Mouse (Mus musculus) neural tube, embryonic 12.5 days (tissue): ENCODE data around the gene Zfp36. TPM values are rescaled to one million over a fixed set of nuclear protein-coding genes. Genes with fewer than 3 reads are reported as not detected.

Experiments
- ATAC-seq: fragments of 200-750 bp; cut with Nextera tagmentation; 2 replicates; pipeline ENCODE4 v1.8.0; 2017; ENCODE audit warnings: low read depth, mild to moderate bottlenecking, moderate TSS enrichment, moderate library complexity; ENCODE audit not compliant: low FRiP score
- H3K27ac ChIP-seq: fragments of 300-500 bp; sonication (generic); 2 replicates; pipeline ENCODE4 v1.5.1; 2016
- H3K27me3 ChIP-seq: fragments of 300-500 bp; sonication (generic); replicated peaks from 2 replicates; pipeline ENCODE4 v1.6.1; 2016; ENCODE audit warnings: mild to moderate bottlenecking
- H3K36me3 ChIP-seq: fragments of 300-500 bp; sonication (generic); 2 replicates; pipeline ENCODE4 v1.6.1; 2016; ENCODE audit warnings: mild to moderate bottlenecking
- H3K4me1 ChIP-seq: fragments of 300-500 bp; sonication (generic); 2 replicates; pipeline ENCODE4 v1.6.1; 2016
- H3K4me2 ChIP-seq: fragments of 300-500 bp; sonication (generic); replicated peaks from 2 replicates; pipeline ENCODE4 v1.6.1; 2016; ENCODE audit warnings: mild to moderate bottlenecking
- H3K4me3 ChIP-seq: fragments of 300-500 bp; sonication (generic); 2 replicates; pipeline ENCODE4 v1.5.1; 2016
- H3K9ac ChIP-seq: fragments of 300-500 bp; sonication (generic); 2 replicates; pipeline ENCODE4 v1.6.1; 2016; ENCODE audit warnings: mild to moderate bottlenecking
- H3K9me3 ChIP-seq: fragments of 300-500 bp; sonication (generic); 2 replicates; pipeline ENCODE4 v1.6.1; 2016; ENCODE audit warnings: mild to moderate bottlenecking
- WGBS: fragments of 180-500 bp; shearing (Covaris S2); methylation state at CpG from one replicate; pipeline ENCODE4 v1.1.7; 2016; 5-methylcytosine and 5-hydroxymethylcytosine counted together
- polyA plus RNA-seq: library from polyadenylated mRNA; unstranded; fragments of >200 nt; fragmentation: Nextera tagmentation; extraction: Ambion mirVana; gene quantifications from 2 replicates; pipeline ENCODE4 v1.2.1, GENCODE M21; 2016

Gene Zfp36
- polyA plus RNA-seq, 1 experiment from 2014 or later, result 5.6 TPM

DNA sequence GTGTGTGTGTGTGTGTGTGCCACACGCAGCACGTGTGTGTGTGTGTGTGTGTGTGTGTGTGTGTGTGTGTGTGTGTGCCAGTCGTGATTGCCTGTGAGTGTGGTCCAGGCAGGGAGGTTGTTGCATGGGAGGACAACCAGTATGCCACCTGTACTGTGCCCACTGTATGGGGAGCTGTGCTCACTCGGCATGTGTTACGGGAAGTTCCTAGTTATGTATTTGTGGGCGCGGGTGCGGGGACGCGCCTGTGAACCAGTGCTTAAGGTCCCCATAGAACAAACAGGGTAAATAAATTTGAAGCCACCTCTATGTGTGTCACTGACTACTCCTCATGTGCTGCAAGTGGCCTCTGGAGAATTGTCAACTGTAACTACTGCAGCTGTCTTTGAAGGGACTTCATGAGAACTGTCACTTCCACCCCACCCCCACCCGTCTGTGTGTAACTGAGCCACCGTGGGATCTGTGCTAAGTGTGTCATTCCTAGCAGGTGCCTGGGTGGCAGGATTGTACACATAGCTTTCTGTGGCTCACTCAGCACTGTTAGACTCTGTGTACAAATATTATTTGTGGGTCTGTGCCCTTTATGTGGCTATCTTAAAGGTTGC is 2.4 kb upstream of the Zfp36 start:
- Histone ChIP-seq H3K27ac (0 out of 2 replicates have a peak overlapping the region, but pooled peaks have one; percentile 23), H3K4me3 (no peak overlapping the region), H3K9ac (0 out of 2 replicates have a peak overlapping the region, but pooled peaks have one; percentile 40), H3K4me1 (peaks cover 40% of the 10 kb centered on the region), H3K27me3 (peaks cover 5% of the 10 kb centered on the region; the same call in 1 of the 2 replicates), H3K36me3 (peaks cover 13% of the 10 kb centered on the region), H3K4me2 (peak overlapping the region; percentile 56), H3K9me3 (no peaks in the 10 kb centered on the region)
- ATAC-seq, result no peak
- WGBS, result 67% methylated on average over 11 of the region's 12 CpGs

DNA sequence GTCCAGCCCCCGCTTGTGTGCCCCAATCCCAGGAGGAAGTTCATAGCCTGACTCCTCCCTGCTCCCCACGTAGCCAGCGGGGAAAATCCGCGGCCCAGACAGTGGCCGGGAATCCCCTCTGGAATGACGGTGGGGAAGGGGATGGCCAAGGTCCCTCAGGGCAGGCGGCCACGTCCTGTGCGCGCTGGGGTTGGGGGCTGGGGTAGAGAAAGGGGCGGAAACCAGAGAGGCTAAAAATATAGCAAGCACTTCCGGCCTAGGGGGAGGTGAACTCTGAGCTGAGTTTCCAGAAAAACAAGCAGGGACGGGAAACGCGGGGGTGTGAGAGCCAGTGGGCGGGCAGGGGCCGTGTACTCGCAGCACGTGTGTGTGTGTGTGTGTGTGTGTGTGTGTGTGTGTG is 1.9 kb upstream of the Zfp36 start:
- H3K27ac ChIP-seq, result 0 out of 2 replicates have a peak overlapping the region, but pooled peaks have one; percentile 23
- peaks cover 42% of the 10 kb centered on the region for H3K4me1 ChIP-seq
- ATAC-seq, result no peak
- peaks cover 7% of the 10 kb centered on the region; the same call in 1 of the 2 replicates for H3K27me3 ChIP-seq
- no peaks in the 10 kb centered on the region for H3K9me3 ChIP-seq
- H3K9ac ChIP-seq, result peak overlapping the region; percentile 40
- WGBS, result 12% methylated on average over 20 of the region's 20 CpGs
- H3K4me2 ChIP-seq, result peak overlapping the region; percentile 56
- H3K4me3 ChIP-seq, result peak overlapping the region; percentile 18
- H3K36me3 ChIP-seq, result peaks cover 11% of the 10 kb centered on the region

DNA sequence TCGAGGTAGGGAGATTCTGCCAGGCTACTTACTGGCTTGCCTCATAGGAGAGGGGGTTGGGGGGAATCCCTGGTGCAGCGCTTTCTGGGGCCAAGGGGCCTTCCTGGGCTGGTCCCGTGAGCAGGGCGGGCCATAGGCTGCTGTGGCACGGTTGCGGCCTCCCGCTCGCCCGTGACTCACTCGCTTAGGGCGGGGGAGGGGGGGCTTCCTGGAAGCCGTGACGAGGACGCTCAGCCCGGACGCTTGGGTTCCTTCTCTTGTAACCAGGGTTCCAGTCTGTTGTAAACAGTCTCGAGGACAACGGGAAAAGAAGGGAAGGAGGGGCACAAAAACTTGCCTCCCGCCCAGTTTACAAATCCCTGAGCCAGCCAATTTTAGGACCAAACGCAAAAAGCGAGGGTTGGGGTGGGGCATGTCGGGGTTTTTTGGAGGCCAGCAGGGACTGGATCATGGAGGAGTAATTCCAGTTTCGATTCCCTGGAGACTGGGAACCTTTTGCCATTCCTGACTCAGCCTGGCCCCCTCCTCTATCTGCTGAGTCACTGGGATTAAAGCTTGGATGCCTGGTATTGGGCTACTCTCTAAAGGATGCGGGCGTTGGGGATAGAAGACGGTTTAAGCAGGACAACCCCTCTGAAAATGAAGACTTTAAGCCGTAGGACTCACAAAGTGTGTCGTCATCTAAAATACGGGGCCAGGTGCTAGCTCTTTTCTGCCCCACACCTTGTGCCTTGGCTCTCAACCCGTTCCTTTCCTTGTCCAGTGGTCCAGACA is 1.2 kb upstream of the Zfp36 start:
- H3K9ac ChIP-seq, result peak overlapping the region; percentile 40
- peaks cover 9% of the 10 kb centered on the region for H3K36me3 ChIP-seq
- H3K27ac ChIP-seq, result peak overlapping the region; percentile 42; the same call in 1 of the 2 replicates
- peaks cover 47% of the 10 kb centered on the region for H3K4me1 ChIP-seq
- peaks cover 7% of the 10 kb centered on the region; the same call in 1 of the 2 replicates for H3K27me3 ChIP-seq
- peak overlapping the region; percentile 18 for H3K4me3 ChIP-seq
- H3K9me3 ChIP-seq, result no peaks in the 10 kb centered on the region
- peak overlapping the region; percentile 56 for H3K4me2 ChIP-seq
- ATAC-seq, result no peak
- WGBS, result 14% methylated on average over 30 of the region's 30 CpGs

DNA sequence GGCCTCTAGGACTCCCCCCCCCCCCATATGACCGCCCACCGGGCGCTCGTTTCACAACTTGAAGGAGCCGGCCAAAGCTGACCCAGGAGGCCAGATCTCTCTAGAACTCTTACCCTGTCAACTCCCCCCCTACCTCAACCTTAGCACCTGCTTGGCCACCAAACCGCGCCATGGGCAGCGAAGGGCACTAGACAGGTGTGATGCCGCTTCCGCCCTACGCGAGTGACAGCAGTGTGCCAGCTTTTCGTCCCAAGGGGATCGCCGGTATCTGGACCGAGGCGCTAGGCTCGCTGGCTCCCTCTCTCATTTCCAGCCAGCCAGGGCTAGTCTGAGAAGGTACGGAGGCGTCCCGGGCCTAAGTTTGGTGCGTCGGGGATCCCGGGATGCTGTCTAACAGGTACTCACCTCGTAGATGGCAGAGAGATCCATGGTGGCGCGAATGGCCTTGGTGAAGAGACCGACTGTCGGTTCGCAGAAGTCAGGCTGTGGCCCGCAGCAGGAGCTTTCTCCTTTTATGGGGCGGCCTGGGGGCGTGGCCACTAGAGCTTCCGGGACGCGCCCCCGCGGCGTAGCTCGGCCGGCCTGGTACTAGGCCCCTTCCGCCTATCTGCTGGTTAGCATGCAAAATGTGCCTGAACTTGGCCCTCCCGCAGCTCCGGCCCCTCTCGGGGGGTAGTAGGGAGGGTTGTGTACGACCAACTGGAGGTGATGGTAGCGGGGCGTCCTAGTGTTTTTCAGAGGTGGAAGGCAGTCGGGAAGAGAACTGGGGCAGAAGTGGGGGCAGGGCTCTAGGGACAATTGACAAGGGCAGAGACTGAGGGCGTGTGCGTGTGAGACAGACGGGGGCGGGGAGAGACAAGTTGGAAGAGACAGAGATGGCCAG is 1.0 kb downstream of the Zfp36 start:
- peaks cover 58% of the 10 kb centered on the region for H3K4me1 ChIP-seq
- H3K4me3 ChIP-seq, result peak overlapping the region; percentile 55

DNA sequence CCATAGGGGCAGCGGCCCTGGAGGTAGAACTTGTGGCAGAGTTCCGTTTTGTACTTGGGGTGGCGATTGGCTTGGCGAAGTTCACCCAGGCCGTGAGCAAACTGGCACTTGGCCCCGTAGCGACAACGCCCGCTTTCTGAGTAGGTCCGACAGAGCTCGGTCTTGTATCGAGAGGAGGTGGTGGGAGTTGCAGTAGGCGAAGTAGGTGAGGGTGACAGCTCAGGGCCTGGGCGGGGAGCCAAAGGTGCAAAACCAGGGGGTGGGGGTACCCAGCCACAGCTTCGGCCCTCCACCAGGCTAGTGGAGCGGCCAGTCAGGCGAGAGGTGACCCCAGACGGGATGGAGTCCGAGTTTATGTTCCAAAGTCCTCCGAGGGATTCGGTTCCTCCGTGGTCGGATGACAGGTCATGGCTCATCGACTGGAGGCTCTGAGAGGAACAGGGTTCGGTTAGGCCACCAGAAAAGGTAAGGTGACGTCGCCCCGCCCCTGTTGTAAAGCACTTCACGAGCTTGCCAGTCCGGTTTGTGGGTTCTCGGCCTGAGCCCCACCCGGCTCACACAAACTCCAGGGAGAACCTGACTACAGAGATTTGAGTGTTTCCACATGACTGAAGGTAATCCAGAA is 1.9 kb downstream of the Zfp36 start:
- H3K4me1 ChIP-seq, result peaks cover 62% of the 10 kb centered on the region

More for the DNA sequence above, 1.0 kb downstream of the Zfp36 start:
- ATAC-seq, result peak; percentile 48
- H3K4me2 ChIP-seq, result peak overlapping the region; percentile 93
- no peaks in the 10 kb centered on the region for H3K36me3 ChIP-seq
- H3K9ac ChIP-seq, result peak overlapping the region; percentile 77
- H3K27me3 ChIP-seq, result peaks cover 7% of the 10 kb centered on the region; the same call in 1 of the 2 replicates
- H3K9me3 ChIP-seq, result no peaks in the 10 kb centered on the region
- under 1% methylated on average over 53 of the region's 53 CpGs for WGBS
- peak overlapping the region; percentile 66 for H3K27ac ChIP-seq

DNA sequence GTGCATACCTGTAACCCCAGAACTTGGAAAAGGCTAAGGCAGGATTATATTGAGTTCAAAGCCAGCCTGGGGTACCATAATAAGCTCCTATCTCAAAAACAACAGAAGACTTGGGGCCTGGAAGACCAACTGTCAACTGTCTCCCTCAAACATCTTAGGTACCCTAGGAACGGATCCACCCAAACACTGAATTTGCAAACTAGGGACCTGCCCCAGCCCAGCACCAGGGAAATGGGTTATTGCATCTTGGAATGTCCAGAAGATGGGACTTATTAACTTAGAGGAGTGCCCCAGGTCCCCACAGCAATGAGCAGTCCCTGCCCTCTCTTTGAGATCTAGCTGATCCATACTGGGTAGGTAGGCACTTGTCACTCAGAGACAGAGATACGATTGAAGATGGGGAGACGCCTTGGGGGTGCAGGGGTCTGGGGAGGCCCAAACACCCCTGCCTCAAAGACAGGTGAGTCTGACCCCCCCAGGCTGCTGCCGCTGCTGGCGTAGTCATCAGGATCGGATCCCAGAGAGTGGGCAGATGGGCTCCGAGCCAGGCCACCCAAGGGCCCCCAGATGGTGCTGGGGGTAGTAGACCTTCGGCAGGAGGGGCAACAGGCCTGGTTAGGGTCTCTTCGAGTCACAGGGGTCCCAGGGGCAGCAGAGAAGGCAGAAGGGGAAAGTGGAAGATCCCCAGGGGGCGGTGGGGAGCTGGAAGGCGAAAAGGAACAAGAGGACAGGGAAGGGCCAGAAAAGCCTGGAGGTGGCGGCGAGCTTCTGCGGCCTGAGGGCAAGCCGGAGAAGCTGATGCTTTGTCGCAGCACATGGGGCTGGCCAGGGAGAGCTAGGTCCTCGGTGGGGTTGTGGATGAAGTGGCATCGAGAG is 2.6 kb downstream of the Zfp36 start:
- 73% methylated on average over 18 of the region's 18 CpGs for WGBS
- Histone ChIP-seq H3K4me2 (peak overlapping the region; percentile 93), H3K9me3 (no peaks in the 10 kb centered on the region), H3K27me3 (peaks cover 7% of the 10 kb centered on the region; the same call in 1 of the 2 replicates), H3K36me3 (no peaks in the 10 kb centered on the region), H3K27ac (no peak overlapping the region), H3K9ac (peak overlapping the region; percentile 77; the same call in 1 of the 2 replicates), H3K4me1 (peaks cover 61% of the 10 kb centered on the region), H3K4me3 (peak overlapping the region; percentile 55; the same call in 1 of the 2 replicates)
- ATAC-seq, result no peak

More for the DNA sequence above, 1.9 kb downstream of the Zfp36 start:
- Histone ChIP-seq H3K27ac (no peak overlapping the region), H3K9me3 (no peaks in the 10 kb centered on the region), H3K36me3 (no peaks in the 10 kb centered on the region), H3K4me3 (peak overlapping the region; percentile 55), H3K9ac (peak overlapping the region; percentile 77), H3K4me2 (peak overlapping the region; percentile 93), H3K27me3 (peaks cover 7% of the 10 kb centered on the region; the same call in 1 of the 2 replicates)
- ATAC-seq, result no peak
- WGBS, result 44% methylated on average over 32 of the region's 32 CpGs

DNA sequence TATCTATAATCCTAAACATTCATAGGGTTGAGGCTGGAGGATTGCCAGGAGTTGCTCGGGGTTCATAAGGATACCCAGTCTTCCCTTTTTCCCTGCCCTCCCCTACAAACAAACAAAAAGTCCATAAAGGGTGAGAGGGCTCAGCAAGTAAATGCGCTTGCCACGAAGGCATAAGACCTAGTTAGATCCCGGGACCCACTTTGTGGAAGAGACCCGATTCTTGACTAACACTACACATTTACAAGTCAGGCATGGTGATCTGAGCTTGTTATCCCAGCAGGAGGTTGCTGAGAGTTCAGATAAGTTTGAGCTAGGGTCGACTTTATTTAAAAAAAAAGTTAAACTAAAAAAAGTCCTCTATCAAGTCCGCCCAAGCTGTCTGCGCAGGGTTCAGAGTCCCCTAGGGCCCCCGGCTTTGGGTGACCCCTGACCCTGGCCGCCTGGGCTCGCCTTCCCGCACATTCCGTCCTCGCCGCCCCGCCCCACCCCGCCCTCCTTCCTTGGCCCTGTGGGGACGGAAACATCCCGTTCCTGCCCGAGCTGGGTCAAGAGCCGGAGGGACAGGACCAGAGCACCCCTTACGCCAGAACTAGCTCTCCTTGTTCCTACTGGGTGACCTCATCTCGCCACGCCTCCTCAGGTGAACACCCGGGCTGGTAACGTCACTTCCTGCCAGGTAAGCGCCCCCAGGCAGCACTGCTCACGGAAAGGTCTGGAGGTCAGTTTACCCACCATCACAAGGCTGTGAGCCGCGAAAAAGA is 3.9 kb downstream of the Zfp36 start:
- H3K9me3 ChIP-seq, result no peaks in the 10 kb centered on the region
- H3K4me1 ChIP-seq, result peaks cover 50% of the 10 kb centered on the region
- H3K4me2 ChIP-seq, result peak overlapping the region; percentile 66
- H3K9ac ChIP-seq, result peak overlapping the region; percentile 56
- H3K27ac ChIP-seq, result peak overlapping the region; percentile 86
- WGBS, result 5% methylated on average over 28 of the region's 30 CpGs
- ATAC-seq, result no peak
- no peaks in the 10 kb centered on the region for H3K36me3 ChIP-seq
- H3K27me3 ChIP-seq, result peaks cover 7% of the 10 kb centered on the region; the same call in 1 of the 2 replicates
- H3K4me3 ChIP-seq, result peak overlapping the region; percentile 36

DNA sequence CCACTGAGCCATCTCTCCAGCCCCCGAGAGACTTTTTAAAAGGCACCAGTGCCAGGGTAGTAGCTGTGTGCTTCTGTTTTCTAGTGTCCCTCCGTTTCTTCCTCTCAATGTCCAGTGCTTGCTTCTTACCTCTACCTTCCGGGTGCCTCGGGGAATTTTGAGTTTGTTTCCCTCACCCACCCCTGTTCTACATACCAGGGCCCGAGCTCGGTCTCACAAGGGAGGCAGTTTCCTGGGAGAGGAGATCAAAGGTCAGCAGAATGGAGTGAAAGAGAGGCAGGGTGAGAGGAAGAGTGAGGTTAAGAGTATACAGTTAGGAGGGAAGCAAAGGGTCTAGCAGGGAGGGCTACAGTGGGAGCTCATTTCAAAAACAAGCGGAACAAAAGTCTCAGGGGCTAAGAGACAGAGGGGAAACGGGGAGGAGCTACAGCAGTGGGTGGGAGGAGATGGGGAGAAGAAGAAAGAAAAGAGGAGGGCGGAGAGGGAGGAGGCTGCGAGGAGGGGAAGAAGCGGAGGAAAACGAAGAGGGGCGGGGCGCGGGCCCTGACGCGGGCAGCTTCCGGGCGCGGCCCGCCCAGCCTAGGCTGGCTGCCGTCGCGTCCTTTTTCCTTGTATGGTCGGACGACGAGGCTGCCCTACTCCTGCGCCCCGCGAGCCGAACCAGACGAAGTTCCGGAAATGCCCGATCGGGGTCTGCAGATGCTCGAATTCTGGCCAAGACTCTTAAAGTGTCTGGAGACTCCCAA is 4.7 kb downstream of the Zfp36 start:
- Histone ChIP-seq H3K27me3 (peaks cover 7% of the 10 kb centered on the region; the same call in 1 of the 2 replicates), H3K4me1 (peaks cover 53% of the 10 kb centered on the region), H3K9me3 (no peaks in the 10 kb centered on the region), H3K27ac (peak overlapping the region; percentile 86), H3K4me2 (peak overlapping the region; percentile 66), H3K9ac (peak overlapping the region; percentile 56), H3K4me3 (peak overlapping the region; percentile 36), H3K36me3 (no peaks in the 10 kb centered on the region)
- peak; percentile 42 for ATAC-seq
- WGBS, result 2% methylated on average over 35 of the region's 36 CpGs

DNA sequence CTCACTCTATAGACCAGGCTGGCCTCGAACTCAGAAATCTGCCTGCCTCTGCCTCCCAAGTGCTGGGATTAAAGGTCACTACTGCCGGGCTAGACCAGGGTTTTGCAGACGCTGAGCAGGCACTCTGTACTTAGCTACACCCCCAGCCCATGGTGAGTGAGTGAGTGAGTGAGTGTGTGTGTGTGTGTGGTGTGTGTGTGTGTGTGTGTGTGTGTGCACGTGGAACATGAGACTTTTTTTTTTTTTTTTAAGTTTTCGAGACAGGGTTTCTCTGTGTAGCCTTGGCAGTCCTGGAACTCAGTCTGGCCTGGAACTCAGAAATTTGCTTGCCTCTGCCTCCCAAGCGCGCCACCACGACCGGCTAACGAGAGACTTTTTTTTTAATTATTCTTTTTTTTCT is 5.4 kb downstream of the Zfp36 start:
- H3K27me3 ChIP-seq, result peaks cover 7% of the 10 kb centered on the region; the same call in 1 of the 2 replicates
- peak overlapping the region; percentile 66 for H3K4me2 ChIP-seq

More for the DNA sequence above, 5.4 kb downstream of the Zfp36 start:
- no peak overlapping the region for H3K4me3 ChIP-seq
- peaks cover 59% of the 10 kb centered on the region for H3K4me1 ChIP-seq
- H3K36me3 ChIP-seq, result peaks cover 3% of the 10 kb centered on the region; the same call in 1 of the 2 replicates
- no peak for ATAC-seq
- no peak overlapping the region for H3K9ac ChIP-seq
- H3K27ac ChIP-seq, result no peak overlapping the region
- WGBS, result 84% methylated on average over 10 of the region's 10 CpGs
- H3K9me3 ChIP-seq, result no peaks in the 10 kb centered on the region
